Mouse (Mus musculus) adrenal gland, postnatal 25 days (tissue): ENCODE measurements around the gene Acer2. TPM values are rescaled to one million over a fixed set of nuclear protein-coding genes. Genes with fewer than 3 reads are reported as not detected.
A peak's percentile ranks its signal among the peaks of the same experiment; 100 is the strongest.

Source experiments
- DNase-seq: peaks from one replicate; pipeline ENCODE4 v3.0.0; 2021; ENCODE audit warnings: mixed read lengths
- total RNA-seq: library from RNA; stranded (reverse); gene quantifications from 2 replicates; pipeline ENCODE4 v1.2.3, GENCODE M21; 2021

The Acer2 gene
- total RNA-seq, 1 experiment from 2014 or later: 17.2 TPM

GRCm38 (mm10) chr4:86957576-86958411 lies 83.6 kb downstream of the Acer2 start:
- peak; percentile 32 for DNase-seq

GRCm38 (mm10) chr4:86977272-86977671 lies 103.1 kb downstream of the Acer2 start:
- no peak for DNase-seq

Other genes starting within 250 kb of the Acer2 start
- gene Plin2, start 204.3 kb upstream of the Acer2 start, total RNA-seq: 318 and 341 TPM in 2 replicates
- gene Dennd4c, start 125.8 kb upstream of the Acer2 start, total RNA-seq: 48.2 and 53.0 TPM in 2 replicates
- 751 and 795 TPM in 2 replicates for gene Rps6, start 17.0 kb upstream of the Acer2 start, total RNA-seq